Mouse (Mus musculus): ENCODE results near the gene Nt5c1a.

DNA sequence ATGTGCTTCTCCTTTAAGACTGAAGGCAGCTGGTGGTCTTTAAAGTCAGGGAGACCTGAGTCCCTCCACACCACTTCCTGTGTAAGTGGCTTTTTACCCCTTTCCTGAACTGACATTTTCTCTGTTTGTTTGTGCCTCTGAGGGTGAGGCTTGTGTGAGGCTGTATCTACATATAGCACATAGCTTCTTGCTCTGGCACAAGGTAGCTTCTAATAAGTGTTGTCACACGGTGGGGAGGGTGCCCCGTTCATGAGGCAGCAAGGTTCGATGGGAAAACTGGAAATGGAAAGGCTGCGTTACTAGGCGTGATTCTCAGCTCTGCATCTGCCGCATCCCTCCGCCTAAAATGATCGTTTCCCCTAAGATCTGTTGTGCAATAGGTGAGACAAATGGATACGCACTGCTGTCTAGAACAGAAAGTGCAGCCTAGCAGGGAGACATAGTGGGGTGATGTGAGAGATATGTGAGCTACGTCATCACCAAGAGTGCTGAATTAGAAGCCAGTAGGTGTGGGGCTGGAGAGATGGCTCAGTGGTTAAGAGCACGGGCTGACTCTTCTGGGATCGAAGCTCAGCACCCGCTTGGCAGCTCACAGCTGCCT lies 35.2 kb downstream of the Nt5c1a start:
- no peak for TF ChIP-seq CTCF (IDR thresholded peaks at IDR 0.05)
- peak; percentile 86 for TF ChIP-seq EP300 (IDR thresholded peaks at IDR 0.05)

Measured in lung, postnatal 0 days (tissue).